Mouse (Mus musculus) cerebellum, adult 2 months (tissue): ENCODE results near the gene Ern2.

Experiments
- CTCF ChIP-seq: fragments of 200-500 bp; IDR thresholded peaks from 2 replicates; pipeline ENCODE4 v1.5.1; 2011; ENCODE audit warnings: low read depth, mild to moderate bottlenecking, control low read depth, low read length, moderate library complexity, borderline replicate concordance; ENCODE audit not compliant: insufficient read depth
- POLR2A ChIP-seq: fragments of 200-500 bp; IDR thresholded peaks from 2 replicates; pipeline ENCODE4 v1.6.1; 2011; ENCODE audit warnings: low read length, control low read depth, borderline replicate concordance; ENCODE audit not compliant: insufficient read depth

DNA sequence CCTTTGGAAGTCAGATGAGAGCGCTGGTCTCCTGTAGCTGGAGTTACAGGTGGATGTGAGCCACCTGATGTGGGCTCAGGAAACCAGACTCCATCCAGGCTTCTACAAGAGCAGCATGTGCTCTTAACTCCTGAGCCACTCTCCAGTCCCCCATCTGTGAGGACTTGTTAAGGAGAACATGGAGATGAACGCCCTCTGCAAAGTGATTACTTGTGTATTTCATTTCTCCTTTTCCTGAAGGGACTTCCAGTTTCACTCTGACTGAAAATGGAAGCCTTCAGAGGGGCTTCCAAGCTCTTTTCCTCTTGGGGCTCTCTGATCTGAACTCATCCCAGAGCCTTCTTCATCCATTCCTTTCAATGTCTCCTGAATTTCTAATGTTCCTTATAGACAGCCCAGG, 20.1 kb upstream of the Ern2 start:
- TF ChIP-seq POLR2A (no peak), CTCF (no peak)
